Mouse (Mus musculus) G1E (cell line): ENCODE measurements around the gene Pard3b. TPM values are rescaled to one million over a fixed set of nuclear protein-coding genes. Genes with fewer than 3 reads are reported as not detected.

Experiments
- ATAC-seq: 2 replicates; pipeline ENCODE4 v1.8.0; 2016; ENCODE audit warnings: mild to moderate bottlenecking; ENCODE audit not compliant: insufficient number of reproducible peaks, poor library complexity, low FRiP score, severe bottlenecking; ENCODE audit errors: extremely low read depth
- DNase-seq: peaks from one replicate; pipeline ENCODE4 v3.0.0; 2012; ENCODE audit warnings: low spot score
- H3K27me3 ChIP-seq: 2 replicates; pipeline ENCODE4 v1.6.1; 2012; ENCODE audit warnings: mild to moderate bottlenecking, low read length, inconsistent platforms; ENCODE audit not compliant: insufficient read depth
- H3K36me3 ChIP-seq: replicated peaks from 2 replicates; pipeline ENCODE3; 2012; ENCODE audit warnings: mild to moderate bottlenecking, inconsistent platforms
- H3K4me1 ChIP-seq: 2 replicates; pipeline ENCODE4 v1.6.1; 2012; ENCODE audit warnings: low read depth, low read length, inconsistent platforms, mixed read lengths; ENCODE audit not compliant: insufficient read depth
- H3K4me3 ChIP-seq: 2 replicates; pipeline ENCODE4 v1.5.1; 2012; ENCODE audit warnings: low read depth, mild to moderate bottlenecking, inconsistent platforms, low read length, moderate library complexity, mixed read lengths
- H3K9me3 ChIP-seq: replicated peaks from 2 replicates; pipeline ENCODE4 v1.6.1; 2012; ENCODE audit warnings: inconsistent platforms
- CTCF ChIP-seq: IDR thresholded peaks from 2 replicates; pipeline ENCODE4 v1.5.1; 2012; ENCODE audit warnings: low read depth, low read length, inconsistent platforms, mixed read lengths
- GATA1 ChIP-seq: IDR thresholded peaks from 2 replicates; pipeline ENCODE4 v1.6.1; 2012; ENCODE audit warnings: borderline replicate concordance, low read length, inconsistent platforms, mixed read lengths
- GATA2 ChIP-seq: IDR thresholded peaks from 2 replicates; pipeline ENCODE4 v1.6.1; 2012; ENCODE audit warnings: low read depth, low read length, inconsistent platforms, borderline replicate concordance
- POLR2AphosphoS5 ChIP-seq: IDR thresholded peaks from 2 replicates; pipeline ENCODE4 v1.6.1; 2012; ENCODE audit warnings: low read depth, low read length, inconsistent platforms; ENCODE audit not compliant: insufficient replicate concordance
- TAL1 ChIP-seq: conservative IDR thresholded peaks from 2 replicates; pipeline ENCODE4 v1.6.1; 2012; ENCODE audit warnings: low read depth, low read length, inconsistent platforms, mixed read lengths
- polyA plus RNA-seq: library from polyadenylated mRNA; stranded (reverse); fragments of >175 nt; gene quantifications from 2 replicates; pipeline ENCODE4 v1.2.3, GENCODE M21; 2012
- total RNA-seq, 2 experiments: library from RNA; stranded (forward) in 1 of 2; stranded (reverse) in 1 of 2; fragments of 200-1000 nt in 1 of 2; fragments of >200 nt in 1 of 2; fragmentation: Nextera tagmentation in 1 of 2; gene quantifications; 2 replicates each; pipeline ENCODE4 v1.2.3; 2014 to 2017

The Pard3b gene
- total and polyA plus RNA-seq, 3 experiments = 0.33 TPM; not detected in 2

- H3K9me3 ChIP-seq = no peaks in the 10 kb centered on the region
- H3K27me3 ChIP-seq = peaks cover 2% of the 10 kb centered on the region; the same call in 1 of the 2 replicates
- DNase-seq = no peak
- H3K4me1 ChIP-seq = no peaks in the 10 kb centered on the region
- TF ChIP-seq GATA1 (no peak), CTCF (no peak), GATA2 (no peak), POLR2AphosphoS5 (no peak), TAL1 (no peak)
- no peak overlapping the region for H3K4me3 ChIP-seq
- ATAC-seq = no peak
- no peaks in the 10 kb centered on the region for H3K36me3 ChIP-seq
Measured at GRCm38 (mm10) chr1:62631511-62632305, 993.1 kb downstream of the Pard3b start.

- Histone ChIP-seq H3K4me1 (no peaks in the 10 kb centered on the region), H3K27me3 (peaks cover 2% of the 10 kb centered on the region; the same call in 1 of the 2 replicates), H3K36me3 (no peaks in the 10 kb centered on the region), H3K4me3 (no peak overlapping the region), H3K9me3 (no peaks in the 10 kb centered on the region)
- ATAC-seq (no peak), DNase-seq (no peak)
- no peak for TF ChIP-seq TAL1
- TF ChIP-seq GATA1 = no peak
- TF ChIP-seq CTCF = no peak
- no peak for TF ChIP-seq POLR2AphosphoS5
- no peak for TF ChIP-seq GATA2
Measured at GRCm38 (mm10) chr1:62632886-62633285, 994.3 kb downstream of the Pard3b start.

GRCm38 (mm10) chr1:62635203-62635602 is 996.6 kb downstream of the Pard3b start:
- no peak overlapping the region for H3K4me3 ChIP-seq
- H3K27me3 ChIP-seq = peaks cover 2% of the 10 kb centered on the region; the same call in 1 of the 2 replicates
- TF ChIP-seq GATA2 (no peak), TAL1 (no peak), CTCF (no peak), GATA1 (no peak), POLR2AphosphoS5 (no peak)
- H3K36me3 ChIP-seq = no peaks in the 10 kb centered on the region
- no peaks in the 10 kb centered on the region for H3K4me1 ChIP-seq
- DNase-seq = no peak
- no peak for ATAC-seq
- H3K9me3 ChIP-seq = no peaks in the 10 kb centered on the region

- H3K9me3 ChIP-seq = no peaks in the 10 kb centered on the region
- H3K4me3 ChIP-seq = no peak overlapping the region
- H3K36me3 ChIP-seq = no peaks in the 10 kb centered on the region
- ATAC-seq (no peak), DNase-seq (no peak)
- peaks cover 2% of the 10 kb centered on the region; the same call in 1 of the 2 replicates for H3K27me3 ChIP-seq
- no peak for TF ChIP-seq GATA1
- TF ChIP-seq POLR2AphosphoS5 = no peak
- TF ChIP-seq TAL1 = no peak
- no peak for TF ChIP-seq GATA2
- TF ChIP-seq CTCF = no peak
- no peaks in the 10 kb centered on the region for H3K4me1 ChIP-seq
Measured at GRCm38 (mm10) chr1:62636906-62637673, 998.5 kb downstream of the Pard3b start.

- H3K36me3 ChIP-seq = no peaks in the 10 kb centered on the region
- H3K27me3 ChIP-seq = peaks cover 2% of the 10 kb centered on the region; the same call in 1 of the 2 replicates
- ATAC-seq (no peak), DNase-seq (no peak)
- H3K9me3 ChIP-seq = no peaks in the 10 kb centered on the region
- no peak overlapping the region for H3K4me3 ChIP-seq
- H3K4me1 ChIP-seq = no peaks in the 10 kb centered on the region
- TF ChIP-seq GATA2 (no peak), POLR2AphosphoS5 (no peak), CTCF (no peak), TAL1 (no peak), GATA1 (no peak)
Measured at GRCm38 (mm10) chr1:62639012-62639411, 1000.4 kb downstream of the Pard3b start.

GRCm38 (mm10) chr1:62639440-62639839 is 1000.8 kb downstream of the Pard3b start:
- no peaks in the 10 kb centered on the region for H3K9me3 ChIP-seq
- ATAC-seq (no peak), DNase-seq (no peak)
- no peaks in the 10 kb centered on the region for H3K4me1 ChIP-seq
- peaks cover 2% of the 10 kb centered on the region; the same call in 1 of the 2 replicates for H3K27me3 ChIP-seq
- no peak for TF ChIP-seq GATA2
- H3K4me3 ChIP-seq = no peak overlapping the region
- no peaks in the 10 kb centered on the region for H3K36me3 ChIP-seq
